Mouse (Mus musculus) olfactory bulb, adult 2 months (tissue): Measurements from ENCODE around the gene Gpr142. TPM values are rescaled to one million over a fixed set of nuclear protein-coding genes. Genes with fewer than 3 reads are reported as not detected.
A peak's percentile ranks its signal among the peaks of the same experiment; 100 is the strongest.

Source experiments
- H3K27ac ChIP-seq: fragments of 200-500 bp; 2 replicates; pipeline ENCODE4 v1.5.1; 2012; ENCODE audit warnings: low read depth, low read length; ENCODE audit not compliant: insufficient read depth
- H3K4me1 ChIP-seq: fragments of 200-500 bp; 2 replicates; pipeline ENCODE4 v1.6.1; 2012; ENCODE audit warnings: low read length; ENCODE audit not compliant: control insufficient read depth, insufficient read depth
- H3K4me3 ChIP-seq: fragments of 200-500 bp; 2 replicates; pipeline ENCODE4 v1.5.1; 2012; ENCODE audit warnings: mild to moderate bottlenecking, low read depth, low read length, moderate library complexity; ENCODE audit not compliant: insufficient read depth
- CTCF ChIP-seq: fragments of 200-500 bp; IDR thresholded peaks from 2 replicates; pipeline ENCODE4 v1.5.1; 2012; ENCODE audit warnings: low read depth, mild to moderate bottlenecking, low read length, moderate library complexity; ENCODE audit not compliant: insufficient read depth
- POLR2A ChIP-seq: fragments of 200-500 bp; IDR thresholded peaks from 2 replicates; pipeline ENCODE4 v1.6.1; 2012; ENCODE audit warnings: mild to moderate bottlenecking, low read depth, low read length, moderate library complexity; ENCODE audit not compliant: insufficient read depth
- WGBS: fragments of 180-500 bp; shearing (Covaris S2); methylation state at CpG from one replicate; pipeline ENCODE4 v1.1.7; 2018; 5-methylcytosine and 5-hydroxymethylcytosine counted together
- polyA plus RNA-seq: library from polyadenylated mRNA; stranded (reverse); fragments of >200 nt; gene quantifications from 2 replicates; pipeline ENCODE4 v1.2.4, GENCODE M21; 2012; ENCODE audit warnings: low replicate concordance; ENCODE audit not compliant: missing spikeins, insufficient read depth, insufficient read length

Gene Gpr142
- polyA plus RNA-seq, 1 experiment: not detected

DNA sequence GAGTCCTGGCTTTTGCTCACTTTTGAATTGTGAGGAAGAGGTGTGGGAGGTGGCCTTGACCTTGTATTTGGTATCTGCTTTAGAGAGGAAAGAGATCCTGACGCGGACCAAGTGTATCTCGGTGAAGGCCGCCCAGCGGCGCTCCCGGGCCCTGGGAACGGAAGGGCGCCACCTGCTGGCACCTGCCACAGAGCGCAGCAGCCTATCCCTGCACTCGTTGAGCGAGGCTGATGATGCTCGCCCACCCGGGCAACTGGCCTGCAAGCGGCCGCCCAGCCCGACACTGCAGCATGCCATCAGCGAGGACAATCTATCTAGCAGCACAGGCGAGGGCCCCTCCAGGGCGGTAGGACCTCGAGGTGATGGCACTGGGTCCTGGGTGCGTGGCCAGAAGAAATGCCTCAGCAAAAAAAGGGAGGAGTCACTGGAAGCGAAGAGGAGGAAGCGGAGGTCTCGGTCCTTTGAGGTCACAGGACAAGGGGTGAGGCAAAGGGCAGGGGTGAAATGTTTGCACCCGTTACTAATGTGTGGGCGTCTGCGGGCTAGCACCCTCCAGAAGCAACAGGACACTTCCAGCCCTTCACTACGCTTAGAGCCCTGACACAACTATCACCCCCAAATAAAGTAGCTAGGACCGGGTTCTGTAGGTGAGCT lies 9.5 kb upstream of the Gpr142 start:
- Histone ChIP-seq H3K27ac (no peak overlapping the region), H3K4me3 (peak overlapping the region; percentile 25), H3K4me1 (peaks cover 39% of the 10 kb centered on the region)
- TF ChIP-seq POLR2A (no peak), CTCF (peak; percentile 96)
- WGBS: 18% methylated on average over 30 of the region's 30 CpGs

DNA sequence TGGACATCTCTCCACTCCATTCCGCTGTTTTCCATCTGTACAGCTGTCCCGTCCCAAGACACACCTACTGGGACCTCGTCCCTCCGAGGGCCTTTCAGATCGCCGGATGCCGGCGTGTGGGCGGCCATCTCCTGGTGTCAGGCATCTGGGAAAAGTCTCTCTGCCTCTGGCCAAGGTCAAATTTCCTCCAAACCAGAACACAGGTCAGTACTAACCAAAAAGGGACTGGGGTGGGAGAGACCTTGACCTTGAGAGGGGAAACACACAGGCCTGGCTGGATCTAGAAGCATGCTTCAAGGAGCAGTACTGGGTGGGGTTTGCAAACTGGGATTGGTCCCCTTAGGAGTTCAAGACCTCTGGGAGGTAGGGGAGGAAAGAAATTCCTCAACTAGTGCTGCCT lies 9.0 kb upstream of the Gpr142 start:
- Histone ChIP-seq H3K27ac (no peak overlapping the region), H3K4me1 (peaks cover 43% of the 10 kb centered on the region), H3K4me3 (no peak overlapping the region)
- TF ChIP-seq POLR2A: no peak
- TF ChIP-seq CTCF: no peak
- WGBS: 91% methylated on average over 9 of the region's 9 CpGs

DNA sequence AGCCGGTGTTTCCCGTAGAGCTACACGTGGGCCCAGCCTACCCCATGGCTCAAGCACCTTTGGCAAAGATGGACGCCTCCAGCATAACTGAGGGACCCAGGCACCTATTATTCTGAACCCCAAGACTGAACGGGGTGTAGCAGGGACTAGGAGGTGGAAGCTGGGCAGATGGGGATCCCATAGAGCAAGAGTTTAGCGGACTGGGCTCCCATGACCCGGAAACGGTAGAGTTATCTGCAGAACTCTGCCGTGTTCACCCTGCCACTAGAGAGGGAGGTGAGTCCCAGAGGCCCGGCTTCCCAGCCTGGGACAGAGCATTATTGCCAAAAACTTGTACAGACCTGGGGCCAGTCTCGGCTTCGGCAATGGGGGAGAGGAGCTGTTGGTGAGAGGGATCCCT lies 8.6 kb upstream of the Gpr142 start:
- Histone ChIP-seq H3K4me3 (no peak overlapping the region), H3K4me1 (peaks cover 47% of the 10 kb centered on the region), H3K27ac (no peak overlapping the region)
- no peak for TF ChIP-seq POLR2A
- TF ChIP-seq CTCF: no peak
- 92% methylated on average over 12 of the region's 12 CpGs for WGBS

DNA sequence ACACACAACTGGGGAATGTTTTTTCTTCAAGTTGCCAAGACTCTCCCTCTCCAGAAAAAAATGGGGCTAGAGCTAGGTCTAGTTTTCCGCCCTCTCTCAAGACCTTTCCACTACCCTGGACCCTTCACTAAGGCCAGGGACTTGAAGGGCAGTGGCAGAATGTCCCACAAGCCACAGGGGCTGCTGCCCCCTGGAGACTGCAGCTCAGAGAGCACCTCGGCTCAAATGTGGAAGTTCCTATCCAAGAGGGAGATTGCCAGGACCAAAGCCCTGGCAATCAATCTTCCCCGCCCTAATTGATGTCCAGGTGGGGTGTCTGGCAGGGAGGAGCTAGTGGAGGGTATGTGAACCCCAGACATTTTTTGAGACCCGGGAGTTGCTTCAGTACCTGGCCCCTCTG lies 7.9 kb upstream of the Gpr142 start:
- H3K27ac ChIP-seq: no peak overlapping the region
- H3K4me1 ChIP-seq: peaks cover 54% of the 10 kb centered on the region
- no peak overlapping the region for H3K4me3 ChIP-seq
- WGBS: 76% methylated on average over 4 of the region's 4 CpGs
- TF ChIP-seq POLR2A (no peak), CTCF (0 out of 2 replicates have a peak, but pooled peaks have one; percentile 22)

DNA sequence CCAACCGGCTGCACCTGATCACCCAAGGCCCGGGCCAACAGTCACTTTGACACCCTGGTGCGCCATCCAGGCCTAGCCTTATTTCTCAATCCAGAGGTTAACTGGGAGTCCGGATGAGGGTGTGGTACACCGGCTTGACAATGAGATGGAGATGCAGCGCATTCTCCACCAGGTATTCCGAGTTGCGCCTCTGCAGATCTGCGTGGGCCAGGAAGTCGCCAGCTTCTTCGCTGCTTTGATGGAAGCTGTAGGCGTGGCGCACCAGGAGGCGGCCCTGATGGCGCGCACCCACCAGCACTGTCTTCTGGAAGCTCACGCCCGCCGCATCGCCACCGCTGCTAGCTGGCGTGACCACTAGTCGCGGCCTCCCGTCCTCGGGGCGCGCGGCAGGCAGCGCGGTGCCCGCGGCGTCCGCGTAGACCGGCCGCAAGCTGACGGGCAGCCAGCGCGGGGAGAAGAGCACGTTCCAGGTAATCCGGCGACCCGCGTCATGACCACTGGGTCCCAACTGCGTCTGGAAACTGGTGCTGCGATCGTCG lies 7.3 kb upstream of the Gpr142 start:
- H3K4me3 ChIP-seq: peak overlapping the region; percentile 59
- 10% methylated on average over 50 of the region's 50 CpGs for WGBS
- TF ChIP-seq POLR2A (no peak), CTCF (no peak)
- H3K27ac ChIP-seq: peak overlapping the region; percentile 34
- peaks cover 53% of the 10 kb centered on the region for H3K4me1 ChIP-seq

DNA sequence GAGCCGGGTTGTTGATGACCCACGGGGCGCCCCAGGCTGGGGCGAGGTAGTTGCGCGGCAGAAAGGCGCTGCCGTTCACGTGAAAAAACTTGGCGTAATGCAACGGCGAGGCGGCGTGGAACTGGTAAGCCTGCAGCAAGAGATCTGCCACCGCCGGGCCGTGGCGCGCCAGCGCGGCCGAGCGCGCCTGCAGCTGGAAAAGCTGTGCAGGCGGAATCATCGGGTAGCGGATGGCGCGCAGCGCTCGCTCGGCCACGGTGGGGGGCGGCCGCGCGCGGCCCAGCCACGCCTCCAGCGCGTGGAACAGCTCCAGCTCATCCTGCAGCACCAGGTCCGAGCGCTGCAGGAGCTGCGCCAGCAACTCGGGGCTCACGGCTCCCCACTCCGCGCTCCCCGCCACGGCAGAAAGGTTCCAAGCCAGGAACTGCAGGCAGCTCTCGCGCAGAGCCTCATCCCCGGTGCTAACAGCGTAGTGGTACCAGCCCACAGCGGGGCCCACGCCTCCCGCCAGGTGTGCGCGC lies 6.8 kb upstream of the Gpr142 start:
- TF ChIP-seq CTCF (no peak), POLR2A (peak; percentile 46)
- Histone ChIP-seq H3K4me3 (peak overlapping the region; percentile 59), H3K4me1 (peaks cover 50% of the 10 kb centered on the region), H3K27ac (peak overlapping the region; percentile 34)
- WGBS: 2% methylated on average over 59 of the region's 59 CpGs

DNA sequence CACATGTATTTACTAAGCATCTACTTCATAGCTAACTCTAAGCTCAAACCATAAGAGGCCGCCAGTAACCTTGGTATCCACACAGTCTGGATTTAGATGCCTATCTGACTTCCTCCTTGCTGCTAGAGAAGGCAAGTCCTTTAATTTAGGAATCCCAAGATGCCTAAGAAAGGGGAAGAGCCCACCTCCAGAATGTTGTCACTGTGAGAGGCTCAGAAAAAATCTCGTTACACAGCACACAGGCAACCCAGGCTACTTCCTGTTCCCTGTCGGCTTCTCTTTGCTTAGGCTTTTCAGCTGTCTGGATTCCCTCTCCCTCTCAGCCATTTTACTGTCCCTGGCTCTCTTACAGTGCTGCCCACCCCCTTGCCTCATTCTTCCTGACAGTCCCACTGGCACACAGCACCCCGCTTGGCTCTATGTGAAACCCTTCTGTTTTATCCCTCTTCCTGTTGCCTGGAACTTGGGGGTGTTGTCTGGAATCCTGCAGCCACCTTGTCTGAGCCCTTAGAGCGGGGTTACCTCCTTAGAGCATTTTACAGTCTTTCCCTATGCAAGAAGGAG lies 5.7 kb upstream of the Gpr142 start:
- peak overlapping the region; percentile 76; the same call in 1 of the 2 replicates for H3K27ac ChIP-seq
- H3K4me1 ChIP-seq: peaks cover 50% of the 10 kb centered on the region
- no peak overlapping the region for H3K4me3 ChIP-seq
- 40% methylated on average over 5 of the region's 5 CpGs for WGBS
- no peak for TF ChIP-seq CTCF
- TF ChIP-seq POLR2A: no peak

DNA sequence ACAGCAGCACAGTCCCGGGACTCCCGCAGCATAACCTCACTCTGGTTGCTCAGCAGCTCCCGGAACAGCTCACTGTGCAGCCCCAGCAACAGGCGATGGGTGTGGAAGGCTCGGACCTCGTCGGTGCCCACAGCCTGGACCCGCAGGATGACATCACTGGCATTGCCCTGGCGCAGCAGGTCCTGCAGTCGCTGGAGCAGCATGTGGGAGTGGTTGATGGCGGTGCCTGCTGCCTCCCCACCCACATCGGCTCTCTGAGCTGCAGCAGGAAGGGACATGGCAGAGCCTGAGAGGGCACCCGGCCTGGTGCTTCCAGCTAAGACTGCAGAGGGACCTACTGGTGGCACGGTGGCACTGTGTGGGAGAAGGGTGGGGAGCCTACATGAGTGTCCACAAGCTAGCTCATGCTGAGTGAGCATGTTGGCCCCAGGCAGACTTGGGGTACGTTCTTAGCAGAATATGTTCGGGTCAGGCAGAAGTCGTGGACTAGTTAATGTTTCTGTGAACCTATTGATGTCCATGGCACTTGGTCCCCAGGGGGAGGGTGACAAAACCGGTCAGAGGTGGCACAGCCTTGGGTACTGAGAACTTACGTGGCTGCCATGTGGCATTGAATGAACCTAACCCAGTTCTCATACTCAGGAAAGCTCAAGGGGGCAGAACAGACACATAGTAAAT lies 4.7 kb upstream of the Gpr142 start:
- Histone ChIP-seq H3K4me3 (peak overlapping the region; percentile 6; the same call in 1 of the 2 replicates), H3K4me1 (peaks cover 50% of the 10 kb centered on the region), H3K27ac (peak overlapping the region; percentile 76)
- WGBS: 35% methylated on average over 19 of the region's 19 CpGs
- TF ChIP-seq POLR2A: no peak
- TF ChIP-seq CTCF: no peak

DNA sequence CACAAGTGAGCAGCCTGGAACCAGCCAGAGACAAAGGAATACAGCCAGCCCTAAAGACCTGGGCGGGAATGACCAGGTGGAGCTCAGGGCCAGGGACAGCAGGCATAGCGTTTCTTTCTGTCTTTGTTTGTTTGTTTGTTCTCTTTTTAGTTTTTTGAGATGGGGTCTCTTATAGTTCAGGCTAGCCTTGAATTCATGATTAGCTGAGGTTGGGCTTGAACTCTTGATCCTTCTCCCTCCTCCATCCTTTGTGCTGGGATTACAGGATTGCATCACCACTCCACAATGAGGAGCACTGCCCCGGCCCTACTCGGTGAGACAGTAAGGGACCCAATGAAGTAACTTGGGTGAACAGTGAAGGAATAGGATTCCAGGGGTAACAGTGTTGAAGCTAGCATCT lies 4.0 kb upstream of the Gpr142 start:
- Histone ChIP-seq H3K27ac (peak overlapping the region; percentile 76), H3K4me3 (no peak overlapping the region), H3K4me1 (peaks cover 44% of the 10 kb centered on the region)
- 31% methylated on average over 4 of the region's 4 CpGs for whole genome bisulfite sequencing
- no peak for TF ChIP-seq CTCF
- TF ChIP-seq POLR2A: no peak
